Mouse (Mus musculus): ENCODE results near the gene Gm14214.

GRCm38 (mm10) chr2:154720315-154720714, 49.5 kb downstream of the Gm14214 start:
- no peak for TF ChIP-seq POLR2A (IDR thresholded peaks at IDR 0.05; ENCODE audit: low read depth, low read length)
- no peak for TF ChIP-seq CTCF (IDR thresholded peaks at IDR 0.05; ENCODE audit: extremely low read depth, insufficient read depth, insufficient read length, insufficient replicate concordance)
